Mouse (Mus musculus) effector memory CD4-positive, alpha-beta T cell, adult 5 months (primary cell): ENCODE measurements around the gene Dedd. TPM values are rescaled to one million over a fixed set of nuclear protein-coding genes. Genes with fewer than 3 reads are reported as not detected.

Experiments
- polyA plus RNA-seq: library from polyadenylated mRNA; unstranded; fragments of 100-300 nt; shearing (Covaris generic); gene quantifications from one replicate; pipeline ENCODE4 v1.2.1, GENCODE M21; 2017

The Dedd gene
- 23.9 TPM for polyA plus RNA-seq

DNA sequence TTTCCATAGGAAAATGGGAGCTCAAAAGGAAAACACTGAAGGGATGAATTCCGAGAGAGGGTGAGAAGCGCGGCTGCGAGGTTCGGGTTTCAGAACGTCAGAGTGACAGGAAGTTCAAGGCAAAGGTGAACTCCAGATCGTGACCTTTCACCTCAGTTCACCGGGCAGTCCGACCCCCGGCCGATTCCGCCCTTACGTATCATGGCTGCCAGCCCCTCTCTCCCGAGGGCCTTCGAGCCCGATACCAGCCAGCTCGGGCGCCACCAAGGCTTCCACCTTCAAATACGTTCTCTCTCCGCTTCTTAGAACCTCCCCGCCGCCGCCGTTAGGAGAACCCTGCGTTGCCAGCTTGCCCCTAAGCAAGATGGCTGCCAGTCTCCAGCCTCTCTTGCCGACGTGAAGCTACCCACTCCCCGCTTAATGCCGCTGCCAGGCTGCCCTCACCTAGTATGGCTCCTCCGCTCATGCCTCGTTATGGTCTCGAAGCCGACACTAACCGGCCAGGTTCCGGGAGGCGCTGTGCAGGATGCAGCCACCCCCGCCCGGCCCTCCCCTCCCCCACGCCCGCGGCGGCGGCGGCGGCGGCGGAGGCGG lies at the start of gene Dedd:
Gene Dedd (plus strand): TSS at position 307 of the 594 bp plus-strand sequence.

DNA sequence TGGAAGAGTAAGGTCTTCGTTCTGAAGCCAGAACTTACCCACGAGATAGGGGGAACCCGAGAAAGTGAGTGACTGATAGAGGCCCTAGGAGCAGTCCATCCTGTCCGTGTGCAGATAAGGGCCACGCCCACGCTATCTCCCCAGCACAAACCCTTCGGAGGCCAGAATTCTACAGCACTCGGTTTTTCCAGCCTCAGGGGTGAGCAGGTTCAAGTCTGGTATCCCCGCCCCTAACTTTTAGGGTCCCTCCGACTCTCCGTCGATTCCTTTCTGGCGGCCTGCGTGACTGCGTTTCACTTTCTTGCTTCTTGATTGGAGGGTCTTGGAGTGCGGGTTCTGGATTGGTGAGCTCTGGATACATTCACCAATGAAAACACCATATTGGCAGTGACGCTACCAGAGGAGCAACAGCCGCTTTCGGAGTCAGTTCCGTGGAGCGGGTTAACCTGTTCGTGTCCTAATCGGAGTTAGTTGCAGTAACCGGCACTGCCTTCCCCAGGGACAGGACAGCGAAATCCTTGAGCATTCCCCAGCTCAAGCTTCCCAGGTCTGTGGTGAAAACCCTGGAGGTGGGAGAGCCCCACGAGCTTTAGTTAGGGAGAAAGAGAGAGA lies 47.9 kb upstream of the Dedd start, which contains the start of gene Ppox:
Gene Ppox (minus strand): TSS at position 271 of the 612 bp plus-strand sequence.

DNA sequence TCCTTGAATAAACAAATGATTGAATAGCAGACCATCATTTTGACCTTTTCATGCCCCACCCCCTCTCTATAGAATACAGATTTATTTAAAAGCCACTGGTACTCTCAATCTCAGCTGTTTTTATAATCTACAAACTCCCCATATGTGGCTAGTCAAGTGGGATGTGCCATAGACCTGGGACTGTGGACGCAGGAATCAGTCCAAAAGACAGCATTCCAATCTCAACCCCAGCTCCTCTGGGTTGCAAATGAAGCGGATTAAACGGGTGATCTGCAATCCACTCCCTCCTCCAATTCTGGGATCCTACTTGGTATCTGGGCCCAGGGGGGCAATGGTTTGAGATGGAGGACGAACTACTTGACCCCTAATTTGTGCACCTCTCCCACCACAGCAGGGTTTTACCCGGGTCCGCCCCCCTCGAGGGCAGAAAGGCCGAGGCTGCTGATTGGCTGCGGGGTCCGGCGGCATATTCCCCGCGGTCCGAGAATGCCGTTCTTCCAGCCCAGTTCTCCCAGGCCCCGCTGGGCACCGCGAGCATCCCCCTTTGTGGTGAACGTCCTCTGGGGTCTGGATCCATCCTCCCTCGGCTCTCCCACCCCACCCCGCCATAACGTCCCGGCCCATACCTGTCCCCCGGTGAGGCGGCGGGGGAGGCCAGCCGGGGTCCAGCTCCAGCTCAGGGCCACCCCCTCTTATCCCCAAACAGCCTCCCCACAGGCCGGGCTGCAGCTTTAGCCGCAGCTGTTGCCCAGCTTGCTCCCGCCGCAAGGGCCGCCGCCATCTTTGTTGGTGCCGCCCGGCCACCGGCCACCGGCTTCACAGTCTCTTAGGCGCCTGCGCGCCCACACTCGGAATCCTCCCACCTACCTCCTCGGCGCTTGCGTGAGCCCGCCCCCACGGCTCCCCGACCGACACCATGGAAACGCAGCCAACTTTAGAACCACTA lies 41.5 kb upstream of the Dedd start, which contains the start of gene Usp21:
Gene Usp21 (minus strand): TSS at position 856 of the 946 bp plus-strand sequence.

DNA sequence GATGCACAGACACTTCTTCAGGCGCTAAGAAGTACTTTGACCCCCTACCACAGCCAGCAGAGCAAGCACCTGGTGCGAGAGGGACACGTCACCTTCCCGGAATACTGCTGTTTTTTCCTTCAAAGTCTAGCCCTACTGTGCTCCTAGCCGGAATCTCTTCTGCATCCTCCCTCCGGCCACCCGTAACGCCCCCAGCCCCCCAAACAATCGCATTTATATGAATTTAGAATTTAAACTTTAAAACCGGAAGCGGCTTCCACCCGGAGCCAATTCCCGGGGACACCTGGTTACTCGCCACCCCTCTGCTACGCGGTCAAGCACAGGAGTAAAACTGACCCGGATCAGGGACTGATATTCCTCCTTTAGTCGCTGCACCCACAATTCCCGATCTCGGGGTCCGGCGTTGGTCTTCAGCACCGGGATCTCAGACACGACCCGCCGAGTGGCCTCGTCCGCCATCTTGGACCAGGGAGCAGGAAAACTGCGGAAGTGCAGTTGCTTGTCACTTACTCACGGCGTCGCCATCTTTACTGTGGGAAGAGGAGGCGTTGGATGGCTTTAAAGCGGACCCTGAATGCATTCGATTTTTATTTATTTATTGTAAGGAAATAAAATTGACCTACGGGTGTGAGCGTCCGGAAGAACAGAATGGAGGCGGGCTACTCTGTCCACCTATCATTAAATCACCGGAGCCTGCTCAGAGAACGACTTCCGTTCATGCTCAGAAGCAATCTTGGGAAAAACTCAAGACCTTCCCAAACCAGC lies 34.5 kb upstream of the Dedd start, which contains the start of gene Ufc1:
Gene Ufc1 (minus strand): TSS at position 727 of the 765 bp plus-strand sequence.

DNA sequence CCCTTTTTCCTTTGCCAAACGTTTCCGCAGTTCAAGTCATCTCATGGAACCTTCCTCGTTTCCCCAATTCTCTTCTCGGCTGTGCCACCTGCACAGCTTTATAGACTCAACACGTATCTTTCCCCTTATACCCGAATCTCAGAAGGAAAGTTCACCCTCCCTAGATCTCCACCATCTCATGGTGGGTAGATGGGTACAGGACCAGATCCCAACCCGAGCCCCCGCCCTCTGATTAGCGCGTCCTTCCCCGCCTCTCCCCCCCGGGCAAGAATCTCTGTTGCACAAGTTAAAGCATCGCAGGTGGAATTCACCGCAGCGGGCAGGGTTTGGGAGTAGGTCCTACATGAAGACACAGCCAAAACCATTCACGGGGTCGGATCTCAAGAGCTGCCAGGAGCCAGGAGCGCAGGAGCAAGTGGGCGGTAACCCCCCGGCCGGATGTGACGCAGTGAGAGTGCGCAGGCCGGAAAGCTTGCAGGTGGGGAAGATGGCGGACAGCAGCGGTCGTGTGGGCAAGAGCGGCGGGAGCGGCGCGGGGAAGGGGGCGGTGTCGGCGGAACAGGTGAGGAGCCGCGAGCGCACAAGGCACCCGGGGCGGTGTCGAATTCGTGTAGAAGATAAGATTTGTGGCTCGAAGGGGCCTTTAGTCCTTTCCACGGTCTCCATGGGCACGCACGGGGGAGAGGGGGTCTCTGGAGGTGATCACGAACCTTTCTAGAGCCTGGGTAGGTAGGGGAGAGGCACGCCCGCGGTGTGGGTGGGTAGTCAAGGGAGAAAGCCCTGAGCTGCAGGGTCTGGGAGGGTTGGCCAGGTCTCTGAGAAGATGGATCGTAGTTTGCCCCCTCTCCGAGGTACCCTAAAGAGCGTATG lies 16.5 kb downstream of the Dedd start, which contains the start of the genes Nit1 and Pfdn2:
Gene Nit1 (minus strand): TSS at position 422 of the 870 bp plus-strand sequence.
Gene Pfdn2 (plus strand): TSS at position 446 of the 870 bp plus-strand sequence.

DNA sequence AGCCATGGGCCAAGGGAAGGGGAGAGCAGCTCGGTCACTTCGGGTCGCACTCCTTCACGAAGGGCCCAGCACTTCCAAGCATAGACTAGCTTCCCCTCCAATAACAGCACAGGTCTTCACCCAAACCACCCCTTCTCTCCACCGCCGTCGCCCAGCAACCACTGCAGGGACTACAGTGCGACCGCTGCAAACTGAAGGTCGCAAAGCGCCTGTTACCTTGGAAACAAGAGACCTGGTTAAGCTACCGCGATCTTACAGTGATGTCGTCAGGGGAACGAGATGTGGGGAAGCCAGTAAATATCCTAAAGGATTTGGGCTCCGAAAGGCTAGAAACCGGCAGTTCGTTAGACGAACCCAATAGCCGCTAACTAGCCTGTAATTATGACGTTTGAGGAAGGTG lies 31.7 kb downstream of the Dedd start, which contains the start of gene Klhdc9:
Gene Klhdc9 (minus strand): TSS at position 143 of the 400 bp plus-strand sequence.

DNA sequence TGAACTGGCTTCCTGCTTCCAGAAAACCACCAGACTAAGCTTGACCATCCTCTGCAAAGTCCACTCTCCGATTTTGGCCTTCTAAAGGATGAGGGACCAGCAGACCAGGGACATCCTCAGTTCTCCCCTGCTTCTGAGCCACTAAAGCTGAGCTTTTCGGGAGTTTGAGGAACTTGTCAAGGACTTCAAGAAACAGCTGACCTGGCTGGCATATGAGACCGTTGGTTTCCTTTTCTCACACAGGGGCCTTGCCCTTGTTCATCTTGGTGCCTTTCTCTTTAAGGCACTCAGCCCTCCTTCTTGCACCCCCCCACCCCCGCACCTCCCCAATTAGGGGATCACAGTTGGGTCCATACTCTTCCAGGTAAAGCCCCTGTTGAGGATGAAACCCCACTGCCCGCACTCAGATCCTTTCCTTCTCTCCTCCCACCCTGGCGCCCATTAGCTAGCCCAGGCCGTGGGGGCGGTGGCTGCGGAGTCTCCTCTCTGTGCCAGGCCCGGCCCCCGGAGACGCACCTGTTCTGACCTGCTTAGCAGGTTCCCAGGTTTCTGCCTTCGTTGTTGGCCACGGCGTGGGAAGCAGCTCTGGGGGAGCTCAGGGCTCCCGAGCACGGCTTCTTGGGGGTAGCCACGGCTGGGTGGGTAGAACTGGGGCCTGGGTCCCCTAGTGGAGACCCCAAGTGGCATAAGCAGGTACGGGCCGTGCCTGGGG lies 41.1 kb downstream of the Dedd start, which contains the start of gene Nectin4:
Gene Nectin4 (plus strand): TSS at position 255 of the 712 bp plus-strand sequence.

DNA sequence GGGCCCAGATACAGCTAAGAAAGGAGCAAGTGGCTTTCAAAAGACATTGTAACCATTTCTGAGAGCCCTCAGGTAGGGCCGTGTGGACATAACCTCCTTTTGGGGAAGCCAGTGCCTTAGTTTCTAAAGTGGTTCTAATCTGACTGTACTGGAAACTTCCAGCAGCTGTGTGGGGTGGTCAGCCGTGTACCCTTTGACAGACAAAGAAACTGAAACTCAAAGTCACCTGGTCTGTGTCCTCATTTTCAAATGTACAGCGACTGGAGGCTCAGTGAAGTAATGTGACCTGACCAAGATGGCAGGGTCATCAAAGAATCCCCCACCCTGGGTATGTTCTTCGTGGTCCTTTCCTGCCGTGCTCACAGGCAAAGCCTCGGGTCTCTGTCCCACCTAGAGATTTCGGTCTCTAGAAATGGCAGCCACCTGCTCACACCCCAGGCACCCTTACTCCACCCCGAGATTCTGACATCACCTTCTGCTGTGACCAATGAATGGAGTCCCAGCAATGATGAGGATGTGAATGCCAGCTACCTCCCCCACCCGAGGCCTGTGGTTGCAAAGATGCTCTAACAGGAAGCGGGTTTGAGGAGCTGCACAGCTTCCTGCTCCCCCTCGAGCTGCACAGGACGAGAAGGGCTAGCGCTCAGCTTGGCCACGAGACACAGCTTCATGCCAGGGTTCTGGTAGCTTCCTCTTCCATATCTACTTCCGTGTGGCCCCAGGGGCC lies 59.6 kb downstream of the Dedd start, which contains the start of gene Arhgap30:
Gene Arhgap30 (plus strand): TSS at position 579 of the 727 bp plus-strand sequence.

Other genes with a start within 250 kb of the Dedd start
- 1.4 TPM for gene Cfap126, start 215.2 kb upstream of the Dedd start, polyA plus RNA-seq
- gene Sdhc, start 178.5 kb upstream of the Dedd start, polyA plus RNA-seq, result 124 TPM
- gene Mpz, start 178.4 kb upstream of the Dedd start, polyA plus RNA-seq, result not detected
- gene Pcp4l1, start 132.9 kb upstream of the Dedd start, polyA plus RNA-seq, result not detected
- 0.24 TPM for gene Nr1i3, start 115.2 kb upstream of the Dedd start, polyA plus RNA-seq
- gene Tomm40l, start 106.6 kb upstream of the Dedd start, polyA plus RNA-seq, result 19.9 TPM
- gene Apoa2, start 104.1 kb upstream of the Dedd start, polyA plus RNA-seq, result not detected
- 0.96 TPM for gene Fcer1g, start 94.8 kb upstream of the Dedd start, polyA plus RNA-seq
- gene Adamts4, start 78.7 kb upstream of the Dedd start, polyA plus RNA-seq, result not detected
- gene Ndufs2, start 77.8 kb upstream of the Dedd start, polyA plus RNA-seq, result 98.0 TPM
- 48.0 TPM for gene B4galt3, start 58.8 kb upstream of the Dedd start, polyA plus RNA-seq
- gene Ppox, start 48.0 kb upstream of the Dedd start, polyA plus RNA-seq, result 69.2 TPM
- gene Usp21, start 41.2 kb upstream of the Dedd start, polyA plus RNA-seq, result 44.2 TPM
- 47.4 TPM for gene Ufc1, start 34.1 kb upstream of the Dedd start, polyA plus RNA-seq
- 27.7 TPM for gene Nit1, start 16.5 kb downstream of the Dedd start, polyA plus RNA-seq
- gene Pfdn2, start 16.5 kb downstream of the Dedd start, polyA plus RNA-seq, result 116 TPM
- gene Klhdc9, start 31.7 kb downstream of the Dedd start, polyA plus RNA-seq, result not detected
- gene Nectin4, start 41.0 kb downstream of the Dedd start, polyA plus RNA-seq, result not detected
- gene Arhgap30, start 59.8 kb downstream of the Dedd start, polyA plus RNA-seq, result 131 TPM
- 55.7 TPM for gene Usf1, start 82.2 kb downstream of the Dedd start, polyA plus RNA-seq
- 1.3 TPM for gene Tstd1, start 89.7 kb downstream of the Dedd start, polyA plus RNA-seq
- gene F11r, start 108.4 kb downstream of the Dedd start, polyA plus RNA-seq, result not detected
- 5.2 TPM for gene Alyref2, start 174.3 kb downstream of the Dedd start, polyA plus RNA-seq
- gene Itln1, start 206.1 kb downstream of the Dedd start, polyA plus RNA-seq, result not detected
- 0.14 TPM for gene Cd244a, start 230.0 kb downstream of the Dedd start, polyA plus RNA-seq